Mouse (Mus musculus) R1 (cell line): ENCODE data around the gene Lamp3.
"Not testable (repeated sequence)": the region's sequence is repeated elsewhere in the genome, so short reads cannot be mapped to it uniquely, and the experiment has no call there.

Source experiments
- DNase-seq: peaks from one replicate; pipeline ENCODE4 v3.0.0-alpha.2; 2018; ENCODE audit warnings: low read depth, low spot score

Lamp3 gene

GRCm38 (mm10) chr16:19706216-19706615 is at the start of gene Lamp3:
Gene Lamp3 (minus strand): TSS chr16:19706375.
- DNase-seq: no peak

GRCm38 (mm10) chr16:19732896-19733295 is 26.7 kb upstream of the Lamp3 start:
- DNase-seq: no peak

- DNase-seq: not testable (repeated sequence)
Observed at GRCm38 (mm10) chr16:19724139-19724538, 18.0 kb upstream of the Lamp3 start.

GRCm38 (mm10) chr16:19720959-19721358 is 14.8 kb upstream of the Lamp3 start:
- DNase-seq: no peak

GRCm38 (mm10) chr16:19707381-19707780 is 1.2 kb upstream of the Lamp3 start:
- DNase-seq: no peak

- DNase-seq: no peak
Observed at GRCm38 (mm10) chr16:19699207-19699606, 7.0 kb downstream of the Lamp3 start.

GRCm38 (mm10) chr16:19670768-19671357 is 35.3 kb downstream of the Lamp3 start:
- DNase-seq: no peak

GRCm38 (mm10) chr16:19666312-19666711 is 39.9 kb downstream of the Lamp3 start:
- peak; percentile 15 for DNase-seq

- no peak for DNase-seq
Observed at GRCm38 (mm10) chr16:19629816-19630215, 76.4 kb downstream of the Lamp3 start, which contains the start of gene Olfr171. Gene Olfr171 (minus strand): TSS chr16:19629916.

GRCm38 (mm10) chr16:19611782-19612181 is 94.4 kb downstream of the Lamp3 start, which contains the start of gene Olfr170:
Gene Olfr170 (minus strand): TSS chr16:19611882.
- DNase-seq: not testable (repeated sequence)
